Mouse (Mus musculus) embryonic facial prominence, embryonic 15.5 days (tissue): ENCODE measurements around the gene Axin2. TPM values are rescaled to one million over a fixed set of nuclear protein-coding genes. Genes with fewer than 3 reads are reported as not detected.

ENCODE experiments used
- ATAC-seq: fragments of 200-750 bp; cut with Nextera tagmentation; 2 replicates; pipeline ENCODE4 v1.8.0; 2017; ENCODE audit warnings: low read depth, moderate TSS enrichment; ENCODE audit not compliant: insufficient number of reproducible peaks, low FRiP score, low TSS enrichment
- H3K27ac ChIP-seq: fragments of 300-500 bp; sonication (generic); replicated peaks from 2 replicates; pipeline ENCODE4 v1.5.1; 2015; ENCODE audit warnings: mild to moderate bottlenecking, inconsistent platforms
- H3K27me3 ChIP-seq: fragments of 300-500 bp; sonication (generic); 2 replicates; pipeline ENCODE4 v1.6.1; 2015; ENCODE audit warnings: inconsistent platforms
- H3K36me3 ChIP-seq: fragments of 300-500 bp; sonication (generic); 2 replicates; pipeline ENCODE4 v1.6.1; 2015; ENCODE audit warnings: mild to moderate bottlenecking, inconsistent platforms
- H3K4me1 ChIP-seq: fragments of 300-500 bp; sonication (generic); 2 replicates; pipeline ENCODE4 v1.6.1; 2015; ENCODE audit warnings: inconsistent platforms
- H3K4me2 ChIP-seq: fragments of 300-500 bp; sonication (generic); replicated peaks from 2 replicates; pipeline ENCODE4 v1.6.1; 2015; ENCODE audit warnings: mild to moderate bottlenecking, inconsistent platforms
- H3K4me3 ChIP-seq: fragments of 300-500 bp; sonication (generic); replicated peaks from 2 replicates; pipeline ENCODE4 v1.5.1; 2015; ENCODE audit warnings: mild to moderate bottlenecking, inconsistent platforms
- H3K9ac ChIP-seq: fragments of 300-500 bp; sonication (generic); 2 replicates; pipeline ENCODE4 v1.6.1; 2015; ENCODE audit warnings: inconsistent platforms
- H3K9me3 ChIP-seq: fragments of 300-500 bp; sonication (generic); replicated peaks from 2 replicates; pipeline ENCODE4 v1.6.1; 2016; ENCODE audit warnings: inconsistent platforms
- WGBS: fragments of 180-500 bp; shearing (Covaris S2); methylation state at CpG from one replicate; pipeline ENCODE4 v1.1.7; 2015; 5-methylcytosine and 5-hydroxymethylcytosine counted together
- polyA plus RNA-seq: library from polyadenylated mRNA; unstranded; fragments of >200 nt; fragmentation: Nextera tagmentation; extraction: Ambion mirVana; gene quantifications from 2 replicates; pipeline ENCODE4 v1.2.1, GENCODE M21; 2015

Gene Axin2
- polyA plus RNA-seq, 1 experiment from 2014 or later: 12.5 TPM

DNA sequence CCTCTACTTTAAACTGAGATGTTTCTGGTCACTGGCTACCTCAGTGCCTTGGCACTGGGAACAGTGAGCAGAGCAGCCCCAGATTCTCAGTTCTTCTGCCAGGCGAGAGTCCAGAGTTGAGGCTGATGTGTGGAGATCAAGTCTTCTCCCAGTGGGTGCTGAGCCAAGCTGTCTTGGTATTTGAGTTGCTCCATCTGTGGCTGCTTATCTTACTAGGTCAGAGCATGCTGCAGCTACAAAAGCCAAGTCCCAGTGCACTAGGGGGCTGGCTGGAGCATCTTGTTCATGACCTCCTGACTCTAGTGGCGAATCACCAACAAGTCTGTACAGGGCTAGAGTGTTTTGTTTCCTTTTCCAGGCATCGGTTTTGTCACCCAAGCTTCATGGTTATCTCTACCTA lies 77.7 kb downstream of the Axin2 start:
- H3K27me3 ChIP-seq: no peaks in the 10 kb centered on the region
- no peak for ATAC-seq
- H3K36me3 ChIP-seq: no peaks in the 10 kb centered on the region
- H3K4me3 ChIP-seq: no peak overlapping the region
- no peaks in the 10 kb centered on the region for H3K4me1 ChIP-seq
- 0 out of 2 replicates have a peak, but pooled peaks cover 4% of the 10 kb centered on the region for H3K9me3 ChIP-seq
- H3K27ac ChIP-seq: no peak overlapping the region
- H3K9ac ChIP-seq: no peak overlapping the region
- no peak overlapping the region for H3K4me2 ChIP-seq
- 91% methylated on average over 3 of the region's 3 CpGs for WGBS

Other genes with a start within 250 kb of the Axin2 start
- not detected in 2 replicates for gene E030025P04Rik, start 224.0 kb downstream of the Axin2 start, polyA plus RNA-seq